Mouse (Mus musculus) thymus, adult 2 months (tissue): Measurements from ENCODE around the gene Hipk1. TPM values are rescaled to one million over a fixed set of nuclear protein-coding genes. Genes with fewer than 3 reads are reported as not detected.

Source experiments
- DNase-seq: peaks from one replicate; pipeline ENCODE4 v3.0.0; 2021
- H3K27ac ChIP-seq: fragments of 200-500 bp; 2 replicates; pipeline ENCODE4 v1.5.1; 2012; ENCODE audit warnings: low read length, control low read depth; ENCODE audit not compliant: control insufficient read depth, insufficient read depth
- H3K27me3 ChIP-seq: fragments of 200-500 bp; 2 replicates; pipeline ENCODE4 v1.6.1; 2012; ENCODE audit warnings: mild to moderate bottlenecking, low read length, moderate library complexity, mixed read lengths; ENCODE audit not compliant: control insufficient read depth, insufficient read depth
- H3K36me3 ChIP-seq: fragments of 200-500 bp; 2 replicates; pipeline ENCODE4 v1.6.1; 2012; ENCODE audit warnings: mild to moderate bottlenecking, low read length, moderate library complexity; ENCODE audit not compliant: control insufficient read depth, insufficient read depth
- H3K4me1 ChIP-seq: fragments of 200-500 bp; replicated peaks from 2 replicates; pipeline ENCODE4 v1.6.1; 2012; ENCODE audit warnings: low read length; ENCODE audit not compliant: control insufficient read depth, insufficient read depth
- H3K4me3 ChIP-seq: fragments of 200-500 bp; 2 replicates; pipeline ENCODE4 v1.5.1; 2012; ENCODE audit warnings: mild to moderate bottlenecking, low read length, control low read depth, moderate library complexity; ENCODE audit not compliant: control insufficient read depth, insufficient read depth
- CTCF ChIP-seq: fragments of 200-500 bp; IDR thresholded peaks from 2 replicates; pipeline ENCODE4 v1.5.1; 2012; ENCODE audit warnings: mild to moderate bottlenecking, control low read depth, low read length, moderate library complexity, borderline replicate concordance; ENCODE audit not compliant: control insufficient read depth, poor library complexity, insufficient read depth; ENCODE audit errors: extremely low read depth
- POLR2A ChIP-seq: fragments of 200-500 bp; IDR thresholded peaks from 2 replicates; pipeline ENCODE4 v1.6.1; 2012; ENCODE audit warnings: mild to moderate bottlenecking, low read length, control low read depth, moderate library complexity; ENCODE audit not compliant: control insufficient read depth, poor library complexity, insufficient read depth; ENCODE audit errors: extremely low read depth
- WGBS: fragments of 180-500 bp; shearing (Covaris S2); methylation state at CpG from one replicate; pipeline ENCODE4 v1.1.7; 2018; 5-methylcytosine and 5-hydroxymethylcytosine counted together
- polyA plus RNA-seq: library from polyadenylated mRNA; depleted of rRNA; stranded (reverse); fragments of >200 nt; gene quantifications from 2 replicates; pipeline ENCODE4 v1.2.3, GENCODE M21; 2012

Gene Hipk1
- polyA plus RNA-seq, 1 experiment = 172 TPM

DNA sequence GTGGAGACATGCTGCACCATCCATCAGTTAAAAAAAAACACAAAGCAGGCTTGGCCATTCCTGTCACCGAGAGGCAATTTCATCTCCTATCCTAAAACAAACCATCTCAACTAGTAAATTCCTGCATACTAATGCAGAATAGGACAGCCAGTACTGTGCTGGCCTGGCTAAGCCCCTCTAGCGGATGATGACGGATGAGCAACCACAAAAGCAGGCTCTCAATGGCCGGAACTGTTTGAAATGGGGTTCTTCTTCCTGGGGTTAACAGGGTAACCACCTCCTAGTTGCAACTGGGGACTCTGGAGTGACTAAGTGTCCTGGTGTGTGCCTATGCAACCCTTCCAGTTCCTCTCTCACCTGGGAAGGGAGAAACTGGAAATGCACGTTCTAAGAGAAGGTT, 51.0 kb downstream of the Hipk1 start:
- 47% methylated on average over 5 of the region's 5 CpGs for WGBS
- TF ChIP-seq POLR2A (no peak), CTCF (no peak)
- DNase-seq = peak; percentile 16
- no peak overlapping the region for H3K27ac ChIP-seq
- H3K27me3 ChIP-seq = no peaks in the 10 kb centered on the region
- H3K36me3 ChIP-seq = peaks cover 38% of the 10 kb centered on the region
- H3K4me3 ChIP-seq = no peak overlapping the region
- peaks cover 13% of the 10 kb centered on the region for H3K4me1 ChIP-seq

DNA sequence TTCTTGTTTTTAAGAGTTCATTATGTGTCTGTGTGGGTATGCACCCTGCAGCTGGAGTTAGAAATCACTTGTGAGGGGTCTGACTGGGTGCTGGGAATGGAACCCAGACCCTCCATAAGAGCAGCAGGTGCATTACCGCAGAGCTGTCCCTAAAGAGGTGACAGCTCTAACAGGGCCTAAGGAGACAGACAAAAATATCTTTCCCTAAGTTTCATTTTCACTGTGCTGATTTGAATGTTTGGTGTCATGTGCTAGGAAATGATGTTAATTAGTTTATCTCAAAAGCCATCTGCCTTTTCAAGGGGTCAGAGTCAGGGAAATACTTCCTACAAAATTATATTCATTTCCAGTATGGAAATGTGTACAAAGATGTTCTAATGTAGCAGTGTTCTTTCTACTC, 52.0 kb downstream of the Hipk1 start, which contains the start of gene Gm10964:
TSS of gene Gm10964 (plus strand) at position 38 of the 400 bp plus-strand sequence.
- H3K36me3 ChIP-seq = peaks cover 28% of the 10 kb centered on the region
- 82% methylated on average over 1 of the region's 1 CpGs for WGBS
- TF ChIP-seq POLR2A = no peak
- TF ChIP-seq CTCF = no peak
- no peak for DNase-seq
- peak within 1 kb of the TSS; percentile 78 for H3K27ac ChIP-seq
- H3K4me1 ChIP-seq = peaks cover 17% of the 10 kb centered on the region
- no peaks in the 10 kb centered on the region for H3K27me3 ChIP-seq
- peak within 1 kb of the TSS; percentile 26 for H3K4me3 ChIP-seq

DNA sequence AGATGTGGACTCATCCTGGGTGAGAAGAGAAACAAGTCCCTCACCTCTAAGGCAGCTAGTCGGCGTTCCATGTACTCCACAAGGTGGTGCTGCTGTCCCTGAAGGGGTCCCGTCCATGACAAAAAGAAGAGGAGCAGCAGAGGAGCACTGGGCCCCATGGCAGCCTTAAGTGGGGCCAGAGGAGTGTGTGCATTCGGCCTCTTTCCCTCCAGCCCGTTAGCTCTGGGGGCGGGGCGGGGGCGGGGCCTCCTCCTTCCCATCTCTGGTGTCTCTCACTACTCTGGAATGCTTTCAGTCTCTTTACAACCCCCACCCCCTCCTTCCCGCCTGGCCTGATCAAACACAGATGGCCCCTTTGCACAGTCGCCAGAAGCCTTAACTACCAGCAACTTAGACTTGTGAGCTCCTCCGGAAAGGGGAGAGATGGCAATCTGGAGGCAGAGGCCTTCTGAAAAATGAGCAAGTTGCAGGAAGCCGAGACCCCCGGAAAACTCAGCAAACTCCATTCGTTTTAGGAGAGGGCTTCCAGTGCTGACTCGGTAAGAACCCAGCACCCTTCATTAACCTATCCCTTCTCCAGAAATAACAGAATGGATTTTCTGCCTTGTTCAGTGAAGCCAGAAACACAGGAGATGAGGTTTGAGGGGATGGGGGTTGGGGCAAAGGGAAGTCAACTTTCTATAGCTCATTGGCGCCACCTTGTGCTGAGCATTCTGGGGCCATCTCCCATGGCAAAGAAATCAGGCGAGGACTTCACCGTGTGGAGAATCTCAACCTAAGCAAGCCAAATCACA, 53.4 kb downstream of the Hipk1 start, which contains the start of gene Olfml3:
TSS of gene Olfml3 (minus strand) at position 224 of the 794 bp plus-strand sequence.
- H3K27ac ChIP-seq = peak within 1 kb of the TSS; percentile 78
- no peaks in the 10 kb centered on the region for H3K27me3 ChIP-seq
- WGBS = 1% methylated on average over 18 of the region's 18 CpGs
- H3K4me3 ChIP-seq = peak within 1 kb of the TSS; percentile 26
- H3K36me3 ChIP-seq = peaks cover 14% of the 10 kb centered on the region
- peak; percentile 92 for DNase-seq
- TF ChIP-seq POLR2A = no peak
- peak; percentile 59; the same call in 1 of the 2 replicates for TF ChIP-seq CTCF
- H3K4me1 ChIP-seq = peaks cover 17% of the 10 kb centered on the region

GRCm38 (mm10) chr3:103737061-103737754, 54.2 kb downstream of the Hipk1 start:
- Histone ChIP-seq H3K4me3 (no peak overlapping the region), H3K27ac (no peak overlapping the region), H3K4me1 (peaks cover 17% of the 10 kb centered on the region), H3K27me3 (no peaks in the 10 kb centered on the region), H3K36me3 (peaks cover 11% of the 10 kb centered on the region; the same call in 1 of the 2 replicates)
- no peak for TF ChIP-seq CTCF
- TF ChIP-seq POLR2A = no peak
- WGBS = 82% methylated on average over 16 of the region's 16 CpGs
- DNase-seq = no peak

GRCm38 (mm10) chr3:103735776-103736600, 55.4 kb downstream of the Hipk1 start:
- DNase-seq = no peak
- H3K27ac ChIP-seq = no peak overlapping the region
- peaks cover 17% of the 10 kb centered on the region for H3K4me1 ChIP-seq

More at GRCm38 (mm10) chr3:103735776-103736600, 55.4 kb downstream of the Hipk1 start:
- H3K4me3 ChIP-seq = no peak overlapping the region
- H3K27me3 ChIP-seq = no peaks in the 10 kb centered on the region
- no peak for TF ChIP-seq POLR2A
- TF ChIP-seq CTCF = no peak
- H3K36me3 ChIP-seq = 0 out of 2 replicates have a peak, but pooled peaks cover 5% of the 10 kb centered on the region
- WGBS = 95% methylated on average over 28 of the region's 28 CpGs
